8 mouse cellular contexts compared by ENCODE assay signal in the genomic region with DNA sequence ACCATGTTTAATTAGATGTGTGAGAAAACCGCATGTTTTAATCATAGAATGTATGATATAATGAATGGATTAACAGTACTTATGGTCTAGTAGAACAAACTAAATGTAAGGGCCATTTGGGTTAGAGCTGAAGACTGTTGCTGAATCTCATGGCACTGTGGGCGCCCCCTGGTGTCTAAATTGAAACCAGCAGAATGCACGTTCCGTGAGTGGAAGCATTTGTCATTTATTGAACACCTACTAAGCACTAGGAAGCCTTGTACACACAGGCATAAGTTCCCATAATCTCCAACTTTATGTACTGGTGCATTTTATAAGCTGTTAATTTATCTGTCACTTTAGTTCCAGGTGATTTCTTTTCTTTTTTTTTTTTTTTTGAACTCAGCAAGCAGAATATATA. TPM values are rescaled to one million over a fixed set of nuclear protein-coding genes. Genes with fewer than 3 reads are reported as not detected.
DNase-seq lines count a peak whose midpoint lies in the region; ATAC-seq and TF ChIP-seq lines count a peak whose summit lies in the region.

No protein-coding gene starts in this region.

- H3K4me2 ChIP-seq in heart, postnatal 0 days (ENCODE audit: low read depth, low read length) = no peak overlapping the region

- 40% methylated on average over 4 of the region's 4 CpGs for WGBS in heart, postnatal 0 days
- WGBS in heart, embryonic 10.5 days = 28% methylated on average over 4 of the region's 4 CpGs

- no peak for TF ChIP-seq POLR2A in brain, embryonic 14.5 days (IDR thresholded peaks at IDR 0.05; ENCODE audit: borderline replicate concordance, extremely low read depth, insufficient read depth, insufficient read length, poor library complexity, severe bottlenecking)

- no peak for ATAC-seq in heart, postnatal 0 days (ENCODE audit: insufficient read depth, low read depth)

- H3K9ac ChIP-seq in heart, postnatal 0 days (replicated peaks; ENCODE audit: low read depth, low read length) = no peak overlapping the region

- TF ChIP-seq CTCF in heart, postnatal 0 days (IDR thresholded peaks at IDR 0.05; ENCODE audit: low read depth) = peak; percentile 65
- TF ChIP-seq CTCF in E14TG2a.4 (conservative IDR thresholded peaks at IDR 0.05; ENCODE audit: low read length) = peak; percentile 85
- TF ChIP-seq CTCF in brain, embryonic 14.5 days (IDR thresholded peaks at IDR 0.05; ENCODE audit: borderline replicate concordance, extremely low read depth, insufficient read depth, insufficient read length) = peak; percentile 55; the same call in 1 of the 2 replicates

- no peak for DNase-seq in heart, postnatal 0 days (ENCODE audit: low spot score)
- no peak for DNase-seq in heart, embryonic 10.5 days (ENCODE audit: low spot score)
- peak; percentile 47 for DNase-seq in brain, embryonic 14.5 days (ENCODE audit: low read depth)
- peak; percentile 72 for DNase-seq in layer of hippocampus, adult 11-12 months (ENCODE audit: low spot score)
- DNase-seq in lung, postnatal 25 days (ENCODE audit: low spot score) = peak; percentile 73
- peak; percentile 89 for DNase-seq in splenic B cell, adult 2 months (ENCODE audit: low read depth, low spot score)

- H3K4me1 ChIP-seq in heart, postnatal 0 days (ENCODE audit: control insufficient read depth, insufficient read depth) = no peaks in the 10 kb centered on the region
- H3K4me1 ChIP-seq in heart, embryonic 10.5 days = no peaks in the 10 kb centered on the region; the same call in 1 of the 2 replicates
- no peaks in the 10 kb centered on the region for H3K4me1 ChIP-seq in E14TG2a.4 (replicated peaks; ENCODE audit: low read depth, low read length)
- peaks cover 89% of the 10 kb centered on the region for H3K4me1 ChIP-seq in erythroblast, embryonic 14.5 days (ENCODE audit: control insufficient read depth)

- no peak overlapping the region for H3K27ac ChIP-seq in heart, postnatal 0 days (ENCODE audit: low read depth)
- H3K27ac ChIP-seq in heart, embryonic 10.5 days = no peak overlapping the region

- H3K9me3 ChIP-seq in heart, postnatal 0 days (replicated peaks; ENCODE audit: control insufficient read depth, low read length) = no peaks in the 10 kb centered on the region
- H3K9me3 ChIP-seq in heart, embryonic 10.5 days = no peaks in the 10 kb centered on the region
- no peaks in the 10 kb centered on the region for H3K9me3 ChIP-seq in E14TG2a.4 (ENCODE audit: low read length)
- H3K9me3 ChIP-seq in erythroblast, embryonic 14.5 days (ENCODE audit: control insufficient read depth, low read length) = no peaks in the 10 kb centered on the region

- no peak overlapping the region for H3K4me3 ChIP-seq in heart, postnatal 0 days (ENCODE audit: low read depth, low read length)
- H3K4me3 ChIP-seq in heart, embryonic 10.5 days = no peak overlapping the region
- H3K4me3 ChIP-seq in E14TG2a.4 (replicated peaks; ENCODE audit: low read length) = no peak overlapping the region
- peak overlapping the region; percentile 1 for H3K4me3 ChIP-seq in erythroblast, embryonic 14.5 days (replicated peaks)

- no peaks in the 10 kb centered on the region for H3K27me3 ChIP-seq in heart, postnatal 0 days (ENCODE audit: control insufficient read depth, insufficient read depth, low read length)
- H3K27me3 ChIP-seq in heart, embryonic 10.5 days (ENCODE audit: insufficient read depth, poor library complexity, severe bottlenecking) = no peaks in the 10 kb centered on the region
- no peaks in the 10 kb centered on the region for H3K27me3 ChIP-seq in E14TG2a.4 (ENCODE audit: insufficient read depth, low read length)
- H3K27me3 ChIP-seq in erythroblast, embryonic 14.5 days (ENCODE audit: control insufficient read depth) = no peaks in the 10 kb centered on the region
- no peaks in the 10 kb centered on the region for H3K27me3 ChIP-seq in splenic B cell, adult 2 months (ENCODE audit: control insufficient read depth, insufficient read depth, low read length, poor library complexity, severe bottlenecking)

- no peak for TF ChIP-seq EP300 in heart, postnatal 0 days (IDR thresholded peaks at IDR 0.05; ENCODE audit: low read depth)

- H3K36me3 ChIP-seq in heart, postnatal 0 days (replicated peaks; ENCODE audit: control insufficient read depth, insufficient read depth, low read length) = no peaks in the 10 kb centered on the region
- no peaks in the 10 kb centered on the region for H3K36me3 ChIP-seq in heart, embryonic 10.5 days
- no peaks in the 10 kb centered on the region for H3K36me3 ChIP-seq in E14TG2a.4 (ENCODE audit: insufficient read depth, low read length)
- peaks cover 97% of the 10 kb centered on the region for H3K36me3 ChIP-seq in erythroblast, embryonic 14.5 days (ENCODE audit: control insufficient read depth)
- H3K36me3 ChIP-seq in splenic B cell, adult 2 months (ENCODE audit: control insufficient read depth, insufficient read depth, low read length, poor library complexity, severe bottlenecking) = peaks cover 5% of the 10 kb centered on the region

RNA-seq across cellular contexts. Expression of a gene that starts 10.4 kb away (rescaled TPM):
- total RNA-seq in heart, postnatal 0 days (2014; rRNA removed; ENCODE audit: low replicate concordance) = 1.1 and 2.1 TPM in 2 replicates
- polyA plus RNA-seq in heart, postnatal 0 days (2015; fragmentation: Nextera tagmentation; extraction: Ambion mirVana) = 0.70 and 0.71 TPM in 2 replicates
- polyA plus RNA-seq in heart, embryonic 10.5 days (2016; fragmentation: Nextera tagmentation; extraction: Ambion mirVana) = 10.8 and 11.3 TPM in 2 replicates
- 3.3 and 4.7 TPM in 2 replicates for polyA plus RNA-seq in brain, embryonic 14.5 days (2012; rRNA removed)
- 1.3 and 1.7 TPM in 2 replicates for polyA plus RNA-seq in erythroblast, embryonic 14.5 days (2012)

Comparison
In these comparisons a context has a peak if more than half of its experiments do, and no peak if none do; other contexts are left out.
1. DNase-seq: peak in brain, embryonic 14.5 days (single experiment), layer of hippocampus, adult 11-12 months (single experiment), lung, postnatal 25 days (single experiment) and splenic B cell, adult 2 months (single experiment); none in heart, postnatal 0 days (single experiment) and heart, embryonic 10.5 days (single experiment).
2. Peak in every context shown above with its lines, with median percentiles within 50 percentile points of each other: CTCF ChIP-seq.